Mouse (Mus musculus): ENCODE data around the gene Fam71e1. TPM values are rescaled to one million over a fixed set of nuclear protein-coding genes. Genes with fewer than 3 reads are reported as not detected.
A peak's percentile ranks its signal among the peaks of the same experiment; 100 is the strongest.

Gene Fam71e1
- polyA plus RNA-seq, 1 experiment from 2014 or later: 6.9 TPM

GRCm38 (mm10) chr7:44547725-44548124, 51.3 kb downstream of the Fam71e1 start:
- no peak for TF ChIP-seq CTCF (IDR thresholded peaks at IDR 0.05)
- ATAC-seq (no peak), DNase-seq (ENCODE audit: low read depth, low spot score) (no peak)
- H3K27me3 ChIP-seq: no peaks in the 10 kb centered on the region
- POLR2A ChIA-PET: no interaction called here
- CTCF ChIA-PET: interaction anchor here (2.5 to 3.5 kb wide), 4 partner anchors 11 to 46 kb away, joined by 12 to 27 read pairs (median 18); no protein-coding TSS in a partner anchor
- in situ Hi-C loops (cut with MboI; ENCODE audit: low pct_unique_long_range_greater_than_20kb): no loop called here

GRCm38 (mm10) chr7:44548497-44549087, 52.2 kb downstream of the Fam71e1 start, which contains the start of gene Pold1:
TSS of gene Pold1 (minus strand) at chr7:44548849.
- DNase-seq (ENCODE audit: low read depth, low spot score) (peak; percentile 90), ATAC-seq (peak; percentile 86)
- in situ Hi-C loops (cut with MboI; ENCODE audit: low pct_unique_long_range_greater_than_20kb): no loop called here
- ChIA-PET CTCF (interaction anchor here (0.7 to 3.5 kb wide), 11 partner anchors 12 to 52 kb away, joined by 3 to 27 read pairs (median 5); partner anchors contain the start of genes Emc10, Fam71e1 and Spib), POLR2A (interaction anchor here (0.8 to 1.1 kb wide), 4 partner anchors 11 to 61 kb away, joined by 3 to 4 read pairs (median 4); no protein-coding TSS in a partner anchor)
- H3K27me3 ChIP-seq: no peaks in the 10 kb centered on the region
- no peak for TF ChIP-seq CTCF (IDR thresholded peaks at IDR 0.05)

- ChIA-PET POLR2A (interaction anchor here (1.1 to 1.2 kb wide), 2 partner anchors 14 to 50 kb away, joined by 3 to 4 read pairs; no protein-coding TSS in a partner anchor), CTCF (interaction anchor here (0.7 to 2.5 kb wide), 4 partner anchors 18 to 45 kb away, joined by 3 to 12 read pairs (median 3); partner anchors contain the start of gene Spib)
- no peak for DNase-seq (ENCODE audit: low read depth, low spot score)
- ATAC-seq: no peak
- in situ Hi-C loops (cut with MboI; ENCODE audit: low pct_unique_long_range_greater_than_20kb): loop anchor here (5.0 kb wide), 1 partner anchor 43 kb away; no protein-coding TSS in a partner anchor
- TF ChIP-seq CTCF (IDR thresholded peaks at IDR 0.05): no peak
- no peaks in the 10 kb centered on the region for H3K27me3 ChIP-seq
Observed at GRCm38 (mm10) chr7:44549621-44550408, 53.4 kb downstream of the Fam71e1 start.

- no peak for TF ChIP-seq CTCF (IDR thresholded peaks at IDR 0.05)
- no peak for ATAC-seq
- no peak for DNase-seq (ENCODE audit: low read depth, low spot score)
- no peaks in the 10 kb centered on the region for H3K27me3 ChIP-seq
- CTCF ChIA-PET: interaction anchor here (1.2 to 2.5 kb wide), 2 partner anchors 29 to 31 kb away, joined by 3 to 12 read pairs; no protein-coding TSS in a partner anchor
- POLR2A ChIA-PET: interaction anchor here (1.2 kb wide), 1 partner anchor 51 kb away, joined by 3 read pairs; no protein-coding TSS in a partner anchor
- in situ Hi-C loops (cut with MboI; ENCODE audit: low pct_unique_long_range_greater_than_20kb): loop anchor here (5.0 kb wide), 1 partner anchor 43 kb away; no protein-coding TSS in a partner anchor
Observed at GRCm38 (mm10) chr7:44550409-44550678, 54.0 kb downstream of the Fam71e1 start.

Other genes starting within 250 kb of the Fam71e1 start
- gene 1700028J19Rik, start 249.9 kb upstream of the Fam71e1 start, polyA plus RNA-seq (2021): 0.23 TPM
- 32.3 TPM for gene 2410002F23Rik, start 249.9 kb upstream of the Fam71e1 start, polyA plus RNA-seq (2021)
- not detected for gene Acp4, start 239.2 kb upstream of the Fam71e1 start, polyA plus RNA-seq (2021)
- gene Gm15517, start 235.1 kb upstream of the Fam71e1 start, polyA plus RNA-seq (2021): not detected
- 0.68 TPM for gene Clec11a, start 189.7 kb upstream of the Fam71e1 start, polyA plus RNA-seq (2021)
- 1.9 TPM for gene Shank1, start 186.3 kb upstream of the Fam71e1 start, polyA plus RNA-seq (2021)
- 6.4 TPM for gene Syt3, start 112.5 kb upstream of the Fam71e1 start, polyA plus RNA-seq (2021)
- 0.98 TPM for gene 1700008O03Rik, start 110.8 kb upstream of the Fam71e1 start, polyA plus RNA-seq (2021)
- 0.03 TPM for gene Lrrc4b, start 67.6 kb upstream of the Fam71e1 start, polyA plus RNA-seq (2021)
- gene Aspdh, start 31.2 kb upstream of the Fam71e1 start, polyA plus RNA-seq (2021): not detected
- 70.4 TPM for gene Josd2, start 28.6 kb upstream of the Fam71e1 start, polyA plus RNA-seq (2021)
- gene Emc10, start 52 bp upstream of the Fam71e1 start, polyA plus RNA-seq (2021): 249 TPM
- gene Mybpc2, start 28.1 kb downstream of the Fam71e1 start, polyA plus RNA-seq (2021): 0.08 TPM
- gene Spib, start 35.5 kb downstream of the Fam71e1 start, polyA plus RNA-seq (2021): 0.14 TPM
- gene Pold1, start 52.3 kb downstream of the Fam71e1 start, polyA plus RNA-seq (2021): 30.9 TPM
- 113 TPM for gene Nr1h2, start 57.4 kb downstream of the Fam71e1 start, polyA plus RNA-seq (2021)
- 2.7 TPM for gene Napsa, start 75.8 kb downstream of the Fam71e1 start, polyA plus RNA-seq (2021)
- gene Kcnc3, start 94.1 kb downstream of the Fam71e1 start, polyA plus RNA-seq (2021): 0.18 TPM
- 0.31 TPM for gene Myh14, start 174.3 kb downstream of the Fam71e1 start, polyA plus RNA-seq (2021)
- gene Izumo2, start 212.2 kb downstream of the Fam71e1 start, polyA plus RNA-seq (2021): not detected

All from Patski (cell line).